Mouse (Mus musculus): ENCODE measurements around the gene Tex29. TPM values are rescaled to one million over a fixed set of nuclear protein-coding genes. Genes with fewer than 3 reads are reported as not detected.
A peak's percentile ranks its signal among the peaks of the same experiment; 100 is the strongest.

Gene Tex29
- total RNA-seq (2021): 1 to 10 TPM in 1 of 2 experiments, not detected in 1; 1.2 TPM
- long read RNA-seq, experiment 1: 0 reads
- long read RNA-seq, experiment 2: 0 reads

DNA sequence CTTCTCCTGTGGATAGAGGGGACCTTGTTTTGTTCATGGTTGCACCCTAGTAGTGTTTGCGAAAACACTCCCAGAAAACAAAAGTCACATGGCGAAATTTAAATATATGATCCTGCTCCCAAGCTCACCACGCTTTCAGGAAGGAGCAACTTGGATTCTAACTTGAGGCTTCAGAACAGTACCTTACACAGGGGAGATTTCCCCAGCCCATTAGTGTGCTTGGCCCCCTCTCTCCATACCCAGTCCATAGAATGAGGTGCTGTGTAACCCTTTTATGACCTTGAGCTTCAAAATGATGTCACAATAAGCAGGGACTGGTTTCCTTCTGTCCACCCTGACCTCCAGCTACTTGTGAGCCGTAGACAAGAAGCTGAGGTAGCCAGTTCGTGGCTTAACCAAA is at the start of gene Tex29:
TSS of gene Tex29 (plus strand) at position 301 of the 400 bp plus-strand sequence.
- no peak within 1 kb of the TSS for H3K27ac ChIP-seq
- H3K4me3 ChIP-seq: no peak within 1 kb of the TSS
- no peak for TF ChIP-seq CTCF (conservative IDR thresholded peaks at IDR 0.05)
- DNase-seq (ENCODE audit: low spot score in 2 of 2): no peak

- no peak for TF ChIP-seq CTCF (conservative IDR thresholded peaks at IDR 0.05)
- DNase-seq (ENCODE audit: low spot score in 2 of 2): no peak
- no peak overlapping the region for H3K27ac ChIP-seq
- no peak overlapping the region for H3K4me3 ChIP-seq
Observed at GRCm38 (mm10) chr8:11794956-11795355, 45.3 kb upstream of the Tex29 start.

- TF ChIP-seq CTCF (conservative IDR thresholded peaks at IDR 0.05): no peak
- no peak for DNase-seq (ENCODE audit: low spot score in 2 of 2)
- H3K4me3 ChIP-seq: no peak overlapping the region
- H3K27ac ChIP-seq: peak overlapping the region; percentile 63
Observed at GRCm38 (mm10) chr8:11797128-11797527, 43.1 kb upstream of the Tex29 start.

DNA sequence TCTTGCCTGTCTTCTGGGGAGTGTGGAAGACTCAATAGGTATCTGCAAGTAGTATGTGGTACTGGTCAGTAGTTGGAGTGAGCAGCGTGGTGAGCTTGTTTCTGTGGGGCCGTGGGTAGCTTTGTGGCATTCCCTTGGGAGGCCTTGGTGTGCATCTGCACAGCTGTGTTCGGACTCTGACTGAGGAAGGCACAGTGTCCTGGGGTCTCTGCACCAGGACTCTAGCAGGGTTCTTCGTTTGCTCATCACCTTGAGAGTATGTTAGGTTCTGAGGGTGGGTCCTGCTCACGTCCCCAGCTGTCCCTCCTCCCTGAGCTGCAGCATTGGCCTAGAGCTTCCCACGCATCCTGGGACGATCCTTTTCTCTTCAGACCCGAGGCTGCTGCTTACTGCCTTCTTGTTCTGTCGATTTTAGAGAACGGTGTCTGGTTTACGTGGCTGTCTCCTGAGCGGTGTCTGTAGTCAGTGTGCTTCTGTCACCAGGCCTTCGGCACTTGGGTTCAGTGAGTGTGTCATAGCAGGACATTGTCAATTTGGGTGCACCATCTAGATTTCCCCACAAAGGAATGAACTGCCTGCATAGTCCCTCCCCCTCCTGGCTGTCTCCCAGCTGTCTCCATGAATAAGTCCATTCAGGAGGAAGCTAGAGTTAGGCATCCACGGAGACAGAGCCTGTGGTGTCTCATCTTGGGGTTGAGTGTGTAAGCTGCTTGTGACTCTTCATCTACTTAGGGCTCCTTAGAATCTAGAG is 42.4 kb upstream of the Tex29 start:
- H3K4me3 ChIP-seq: no peak overlapping the region
- H3K27ac ChIP-seq: peak overlapping the region; percentile 63
- TF ChIP-seq CTCF (conservative IDR thresholded peaks at IDR 0.05): 0 out of 2 replicates have a peak, but pooled peaks have one; percentile 10
- DNase-seq (ENCODE audit: low spot score in 2 of 2): peak; percentile 56 to 57

DNA sequence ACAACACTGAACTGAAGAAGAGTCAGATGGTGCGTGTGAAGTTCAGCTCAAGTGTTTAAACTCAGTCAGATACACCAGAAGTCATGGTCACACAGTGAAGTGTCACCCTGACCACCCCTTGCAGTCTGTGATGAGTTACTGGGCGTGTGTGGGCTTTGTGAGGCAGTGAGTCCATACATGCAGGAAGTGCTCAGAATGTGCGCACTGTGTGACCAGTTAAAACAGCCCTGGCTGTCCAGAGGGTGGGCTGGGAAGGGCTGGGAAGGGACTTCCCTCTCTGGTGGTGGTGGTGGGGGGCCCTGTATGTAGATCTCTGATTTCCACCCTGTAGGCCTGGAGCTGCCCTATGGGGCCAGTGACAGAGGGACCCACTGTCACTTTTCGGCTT is 41.8 kb upstream of the Tex29 start:
- TF ChIP-seq CTCF (conservative IDR thresholded peaks at IDR 0.05): no peak
- DNase-seq (ENCODE audit: low spot score in 2 of 2): no peak
- Histone ChIP-seq H3K27ac (peak overlapping the region; percentile 63; the same call in 1 of the 2 replicates), H3K4me3 (no peak overlapping the region)

DNA sequence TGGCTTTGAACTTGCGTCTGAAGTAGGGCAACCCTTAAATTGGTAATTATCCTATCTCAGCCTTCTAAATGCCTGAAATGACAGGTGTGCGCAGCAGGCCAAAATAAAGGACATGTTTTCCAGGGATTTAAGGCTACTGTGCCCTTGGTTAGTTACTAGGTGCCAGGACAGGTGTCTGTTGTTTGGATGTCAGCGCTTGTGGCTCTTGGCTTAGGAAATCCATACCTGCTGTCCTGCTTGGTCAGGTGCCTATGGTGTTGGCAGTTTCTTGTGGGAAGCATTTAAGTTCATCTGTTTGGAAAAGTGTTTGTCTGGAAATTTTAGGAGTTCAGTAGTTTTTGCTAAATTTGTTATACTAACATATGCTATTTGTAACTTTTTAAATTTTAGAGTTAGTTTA is 41.2 kb upstream of the Tex29 start:
- no peak overlapping the region for H3K4me3 ChIP-seq
- no peak for TF ChIP-seq CTCF (conservative IDR thresholded peaks at IDR 0.05)
- no peak for DNase-seq (ENCODE audit: low spot score in 2 of 2)
- no peak overlapping the region for H3K27ac ChIP-seq

DNA sequence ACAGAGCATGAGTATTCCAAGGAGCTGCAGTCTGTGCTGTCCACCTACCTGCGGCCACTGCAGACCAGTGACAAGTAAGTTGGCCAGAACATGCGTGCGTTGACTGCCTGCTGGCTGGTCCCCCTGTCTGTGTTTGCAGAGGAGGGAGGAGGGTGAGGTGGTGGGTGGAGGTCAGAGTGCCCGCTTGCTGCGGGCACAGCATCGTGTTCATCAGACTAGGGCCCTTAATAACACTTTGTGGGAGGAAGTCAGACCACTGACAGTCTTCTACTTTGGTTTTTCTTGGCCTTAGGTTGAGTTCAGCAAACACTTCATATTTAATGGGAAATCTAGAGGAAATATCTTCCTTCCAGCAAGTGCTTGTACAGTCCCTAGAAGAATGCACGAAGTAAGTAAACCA is 39.8 kb upstream of the Tex29 start:
- no peak overlapping the region for H3K4me3 ChIP-seq
- DNase-seq (ENCODE audit: low spot score in 2 of 2): no peak
- H3K27ac ChIP-seq: no peak overlapping the region
- no peak for TF ChIP-seq CTCF (conservative IDR thresholded peaks at IDR 0.05)

- Histone ChIP-seq H3K27ac (no peak overlapping the region), H3K4me3 (no peak overlapping the region)
- DNase-seq (ENCODE audit: low spot score in 2 of 2): no peak
- TF ChIP-seq CTCF (conservative IDR thresholded peaks at IDR 0.05): no peak
Observed at GRCm38 (mm10) chr8:11801571-11801970, 38.7 kb upstream of the Tex29 start.

GRCm38 (mm10) chr8:11804914-11805313 is 35.4 kb upstream of the Tex29 start:
- H3K4me3 ChIP-seq: no peak overlapping the region
- DNase-seq (ENCODE audit: low spot score in 2 of 2): no peak
- TF ChIP-seq CTCF (conservative IDR thresholded peaks at IDR 0.05): no peak
- H3K27ac ChIP-seq: no peak overlapping the region

- no peak for DNase-seq (ENCODE audit: low spot score in 2 of 2)
- Histone ChIP-seq H3K4me3 (no peak overlapping the region), H3K27ac (no peak overlapping the region; the same call in 1 of the 2 replicates)
- TF ChIP-seq CTCF (conservative IDR thresholded peaks at IDR 0.05): no peak
Observed at GRCm38 (mm10) chr8:11806252-11806651, 34.0 kb upstream of the Tex29 start.

GRCm38 (mm10) chr8:11807361-11807760 is 32.9 kb upstream of the Tex29 start:
- no peak overlapping the region for H3K4me3 ChIP-seq
- TF ChIP-seq CTCF (conservative IDR thresholded peaks at IDR 0.05): no peak
- DNase-seq (ENCODE audit: low spot score in 2 of 2): no peak
- no peak overlapping the region for H3K27ac ChIP-seq

DNA sequence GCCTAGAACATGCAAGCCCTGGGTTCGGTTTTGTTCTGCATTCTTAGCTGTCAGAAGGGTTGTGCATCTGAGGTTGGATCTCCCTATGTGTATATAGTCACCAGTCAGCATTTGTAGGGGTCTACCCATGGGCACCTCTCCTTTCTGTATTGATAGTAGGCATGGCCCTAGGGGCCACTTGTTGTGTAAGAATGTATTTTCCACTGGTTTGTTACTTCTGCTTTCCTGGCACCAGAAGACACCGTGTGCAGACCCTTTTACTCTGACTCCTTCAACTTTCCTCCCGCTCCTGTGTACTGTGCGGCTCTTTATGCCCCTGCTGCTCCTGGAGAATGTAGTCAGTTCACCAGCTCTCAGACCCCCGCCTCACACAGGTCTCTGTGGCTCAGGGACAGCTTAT is 32.2 kb upstream of the Tex29 start:
- Histone ChIP-seq H3K4me3 (no peak overlapping the region), H3K27ac (no peak overlapping the region)
- no peak for TF ChIP-seq CTCF (conservative IDR thresholded peaks at IDR 0.05)
- DNase-seq (ENCODE audit: low spot score in 2 of 2): no peak

GRCm38 (mm10) chr8:11810426-11810825 is 29.8 kb upstream of the Tex29 start:
- H3K4me3 ChIP-seq: no peak overlapping the region

DNA sequence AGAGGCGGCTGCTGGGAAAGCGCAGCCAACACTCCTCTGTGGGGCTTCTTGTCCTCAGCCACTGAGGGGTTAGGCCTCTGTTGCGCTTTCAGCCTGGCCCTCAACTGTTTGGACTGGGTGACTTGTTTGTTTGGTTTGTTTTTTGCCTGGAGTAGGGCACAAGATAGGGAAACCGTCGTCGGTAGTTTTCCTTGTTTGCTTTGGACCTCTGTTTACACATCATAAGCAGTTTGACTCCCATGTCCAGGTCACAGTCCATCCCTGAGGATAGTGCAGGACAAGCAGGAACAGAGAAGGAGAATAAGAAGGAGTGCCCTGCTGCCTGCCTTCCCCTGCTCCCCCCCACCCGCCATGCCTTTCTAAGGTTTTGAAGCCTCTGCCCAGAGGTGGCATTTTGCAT is 26.5 kb upstream of the Tex29 start:
- no peak for TF ChIP-seq CTCF (conservative IDR thresholded peaks at IDR 0.05)

More at GRCm38 (mm10) chr8:11810426-11810825, 29.8 kb upstream of the Tex29 start:
- H3K27ac ChIP-seq: no peak overlapping the region
- no peak for DNase-seq (ENCODE audit: low spot score in 2 of 2)
- no peak for TF ChIP-seq CTCF (conservative IDR thresholded peaks at IDR 0.05)

More for the DNA sequence above, 26.5 kb upstream of the Tex29 start:
- H3K4me3 ChIP-seq: no peak overlapping the region
- no peak for DNase-seq (ENCODE audit: low spot score in 2 of 2)
- no peak overlapping the region for H3K27ac ChIP-seq
